Mouse (Mus musculus): ENCODE measurements around the gene Herc2.
A peak's percentile ranks its signal among the peaks of the same experiment; 100 is the strongest.
"Not testable (repeated sequence)": the region's sequence is repeated elsewhere in the genome, so short reads cannot be mapped to it uniquely, and the experiment has no call there.

Gene Herc2

GRCm38 (mm10) chr7:56049831-56050321 lies at the start of gene Herc2:
Gene Herc2, plus strand, starts transcription at chr7:56050196.
- peak; percentile 99 for DNase-seq (ENCODE audit: low read depth, low spot score)

GRCm38 (mm10) chr7:56010318-56011017 lies 39.5 kb upstream of the Herc2 start:
- no peak for DNase-seq (ENCODE audit: low read depth, low spot score)

GRCm38 (mm10) chr7:56011018-56011333 lies 39.0 kb upstream of the Herc2 start:
- no peak for DNase-seq (ENCODE audit: low read depth, low spot score)

GRCm38 (mm10) chr7:56013261-56014001 lies 36.6 kb upstream of the Herc2 start:
- DNase-seq (ENCODE audit: low read depth, low spot score) = no peak

GRCm38 (mm10) chr7:56014002-56014702 lies 35.8 kb upstream of the Herc2 start:
- not testable (repeated sequence) for DNase-seq (ENCODE audit: low read depth, low spot score)

GRCm38 (mm10) chr7:56015172-56015571 lies 34.8 kb upstream of the Herc2 start:
- DNase-seq (ENCODE audit: low read depth, low spot score) = no peak

- DNase-seq (ENCODE audit: low read depth, low spot score) = no peak
Measured at GRCm38 (mm10) chr7:56015837-56016236, 34.2 kb upstream of the Herc2 start.

- DNase-seq (ENCODE audit: low read depth, low spot score) = no peak
Measured at GRCm38 (mm10) chr7:56017761-56018160, 32.2 kb upstream of the Herc2 start.

- no peak for DNase-seq (ENCODE audit: low read depth, low spot score)
Measured at GRCm38 (mm10) chr7:56018446-56018971, 31.5 kb upstream of the Herc2 start.

- DNase-seq (ENCODE audit: low read depth, low spot score) = no peak
Measured at GRCm38 (mm10) chr7:56018972-56019929, 30.7 kb upstream of the Herc2 start.

GRCm38 (mm10) chr7:56019930-56020253 lies 30.1 kb upstream of the Herc2 start, which contains the start of gene Nipa1:
Gene Nipa1, minus strand, starts transcription at chr7:56019954.
- no peak for DNase-seq (ENCODE audit: low read depth, low spot score)

GRCm38 (mm10) chr7:56023586-56023985 lies 26.4 kb upstream of the Herc2 start:
- no peak for DNase-seq (ENCODE audit: low read depth, low spot score)

GRCm38 (mm10) chr7:56042353-56042752 lies 7.6 kb upstream of the Herc2 start:
- no peak for DNase-seq (ENCODE audit: low read depth, low spot score)

- DNase-seq (ENCODE audit: low read depth, low spot score) = no peak
Measured at GRCm38 (mm10) chr7:56043577-56044266, 6.3 kb upstream of the Herc2 start.

GRCm38 (mm10) chr7:56044267-56044629 lies 5.7 kb upstream of the Herc2 start:
- DNase-seq (ENCODE audit: low read depth, low spot score) = no peak

- DNase-seq (ENCODE audit: low read depth, low spot score) = no peak
Measured at GRCm38 (mm10) chr7:56047178-56047577, 2.8 kb upstream of the Herc2 start.

- no peak for DNase-seq (ENCODE audit: low read depth, low spot score)
Measured at GRCm38 (mm10) chr7:56050487-56050911, 503 bp downstream of the Herc2 start.

- no peak for DNase-seq (ENCODE audit: low read depth, low spot score)
Measured at GRCm38 (mm10) chr7:56052996-56053395, 3.0 kb downstream of the Herc2 start.

- DNase-seq (ENCODE audit: low read depth, low spot score) = no peak
Measured at GRCm38 (mm10) chr7:56055338-56055737, 5.3 kb downstream of the Herc2 start.

GRCm38 (mm10) chr7:56064876-56065275 lies 14.9 kb downstream of the Herc2 start:
- DNase-seq (ENCODE audit: low read depth, low spot score) = no peak

GRCm38 (mm10) chr7:56066136-56066535 lies 16.1 kb downstream of the Herc2 start:
- DNase-seq (ENCODE audit: low read depth, low spot score) = no peak

All from brain, embryonic 18.5 days (tissue).